Mouse (Mus musculus): Measurements from ENCODE around the gene Vdac2. TPM values are rescaled to one million over a fixed set of nuclear protein-coding genes. Genes with fewer than 3 reads are reported as not detected.

The Vdac2 gene
- polyA plus RNA-seq, 1 experiment from 2014 or later: 313 TPM

- Histone ChIP-seq H3K27ac (replicated peaks; ENCODE audit: low read depth, low read length) (no peak overlapping the region), H3K9ac (ENCODE audit: low read length) (no peak overlapping the region), H3K36me3 (ENCODE audit: control insufficient read depth, insufficient read depth, low read length) (no peaks in the 10 kb centered on the region; the same call in 1 of the 2 replicates), H3K4me2 (ENCODE audit: low read depth, severe bottlenecking) (no peak overlapping the region), H3K27me3 (ENCODE audit: control insufficient read depth, insufficient read depth, low read length) (no peaks in the 10 kb centered on the region), H3K4me1 (ENCODE audit: control insufficient read depth, insufficient read depth, low read length) (no peaks in the 10 kb centered on the region), H3K4me3 (ENCODE audit: low read depth, low read length) (no peak overlapping the region), H3K9me3 (ENCODE audit: control insufficient read depth, low read length) (no peaks in the 10 kb centered on the region)
- no peak for ATAC-seq (ENCODE audit: insufficient number of reproducible peaks, low FRiP score, low TSS enrichment, low read depth)
- DNase-seq (ENCODE audit: low spot score): no peak
- WGBS: 98% methylated on average over 4 of the region's 4 CpGs
These were observed 24.4 kb upstream of the Vdac2 start for GRCm38 (mm10) chr14:21800641-21801040.

GRCm38 (mm10) chr14:21801624-21802023 lies 23.4 kb upstream of the Vdac2 start:
- no peaks in the 10 kb centered on the region for H3K9me3 ChIP-seq (ENCODE audit: control insufficient read depth, low read length)
- H3K4me2 ChIP-seq (ENCODE audit: low read depth, severe bottlenecking): no peak overlapping the region
- H3K9ac ChIP-seq (ENCODE audit: low read length): no peak overlapping the region
- no peak for ATAC-seq (ENCODE audit: insufficient number of reproducible peaks, low FRiP score, low TSS enrichment, low read depth)
- DNase-seq (ENCODE audit: low spot score): no peak
- no peaks in the 10 kb centered on the region for H3K27me3 ChIP-seq (ENCODE audit: control insufficient read depth, insufficient read depth, low read length)
- no peak overlapping the region for H3K27ac ChIP-seq (replicated peaks; ENCODE audit: low read depth, low read length)
- WGBS: 87% methylated on average over 7 of the region's 7 CpGs
- no peaks in the 10 kb centered on the region for H3K4me1 ChIP-seq (ENCODE audit: control insufficient read depth, insufficient read depth, low read length)
- H3K4me3 ChIP-seq (ENCODE audit: low read depth, low read length): no peak overlapping the region
- H3K36me3 ChIP-seq (ENCODE audit: control insufficient read depth, insufficient read depth, low read length): no peaks in the 10 kb centered on the region; the same call in 1 of the 2 replicates

GRCm38 (mm10) chr14:21802543-21803206 lies 22.4 kb upstream of the Vdac2 start:
- no peaks in the 10 kb centered on the region for H3K9me3 ChIP-seq (ENCODE audit: control insufficient read depth, low read length)
- no peak for ATAC-seq (ENCODE audit: insufficient number of reproducible peaks, low FRiP score, low TSS enrichment, low read depth)
- 90% methylated on average over 6 of the region's 6 CpGs for WGBS
- no peaks in the 10 kb centered on the region for H3K4me1 ChIP-seq (ENCODE audit: control insufficient read depth, insufficient read depth, low read length)
- no peak overlapping the region for H3K4me2 ChIP-seq (ENCODE audit: low read depth, severe bottlenecking)
- no peak overlapping the region for H3K4me3 ChIP-seq (ENCODE audit: low read depth, low read length)
- no peaks in the 10 kb centered on the region for H3K27me3 ChIP-seq (ENCODE audit: control insufficient read depth, insufficient read depth, low read length)
- no peak overlapping the region for H3K9ac ChIP-seq (ENCODE audit: low read length)
- no peak overlapping the region for H3K27ac ChIP-seq (replicated peaks; ENCODE audit: low read depth, low read length)
- no peak for DNase-seq (ENCODE audit: low spot score)
- H3K36me3 ChIP-seq (ENCODE audit: control insufficient read depth, insufficient read depth, low read length): no peaks in the 10 kb centered on the region; the same call in 1 of the 2 replicates

GRCm38 (mm10) chr14:21806203-21806602 lies 18.8 kb upstream of the Vdac2 start:
- Histone ChIP-seq H3K27ac (replicated peaks; ENCODE audit: low read depth, low read length) (no peak overlapping the region), H3K9ac (ENCODE audit: low read length) (no peak overlapping the region), H3K4me2 (ENCODE audit: low read depth, severe bottlenecking) (no peak overlapping the region), H3K4me3 (ENCODE audit: low read depth, low read length) (no peak overlapping the region), H3K27me3 (ENCODE audit: control insufficient read depth, insufficient read depth, low read length) (no peaks in the 10 kb centered on the region), H3K4me1 (ENCODE audit: control insufficient read depth, insufficient read depth, low read length) (no peaks in the 10 kb centered on the region), H3K36me3 (ENCODE audit: control insufficient read depth, insufficient read depth, low read length) (no peaks in the 10 kb centered on the region; the same call in 1 of the 2 replicates), H3K9me3 (ENCODE audit: control insufficient read depth, low read length) (no peaks in the 10 kb centered on the region)
- 92% methylated on average over 2 of the region's 2 CpGs for WGBS
- DNase-seq (ENCODE audit: low spot score) (no peak), ATAC-seq (ENCODE audit: insufficient number of reproducible peaks, low FRiP score, low TSS enrichment, low read depth) (no peak)

GRCm38 (mm10) chr14:21806631-21807160 lies 18.3 kb upstream of the Vdac2 start:
- ATAC-seq (ENCODE audit: insufficient number of reproducible peaks, low FRiP score, low TSS enrichment, low read depth): no peak
- H3K27me3 ChIP-seq (ENCODE audit: control insufficient read depth, insufficient read depth, low read length): no peaks in the 10 kb centered on the region
- 85% methylated on average over 3 of the region's 3 CpGs for WGBS
- H3K9me3 ChIP-seq (ENCODE audit: control insufficient read depth, low read length): no peaks in the 10 kb centered on the region
- no peak overlapping the region for H3K4me3 ChIP-seq (ENCODE audit: low read depth, low read length)
- no peaks in the 10 kb centered on the region for H3K4me1 ChIP-seq (ENCODE audit: control insufficient read depth, insufficient read depth, low read length)
- no peaks in the 10 kb centered on the region; the same call in 1 of the 2 replicates for H3K36me3 ChIP-seq (ENCODE audit: control insufficient read depth, insufficient read depth, low read length)
- no peak overlapping the region for H3K9ac ChIP-seq (ENCODE audit: low read length)
- no peak overlapping the region for H3K27ac ChIP-seq (replicated peaks; ENCODE audit: low read depth, low read length)
- H3K4me2 ChIP-seq (ENCODE audit: low read depth, severe bottlenecking): no peak overlapping the region
- DNase-seq (ENCODE audit: low spot score): no peak

GRCm38 (mm10) chr14:21808208-21808922 lies 16.7 kb upstream of the Vdac2 start:
- Histone ChIP-seq H3K4me1 (ENCODE audit: control insufficient read depth, insufficient read depth, low read length) (no peaks in the 10 kb centered on the region), H3K27me3 (ENCODE audit: control insufficient read depth, insufficient read depth, low read length) (no peaks in the 10 kb centered on the region), H3K9ac (ENCODE audit: low read length) (no peak overlapping the region), H3K36me3 (ENCODE audit: control insufficient read depth, insufficient read depth, low read length) (no peaks in the 10 kb centered on the region), H3K9me3 (ENCODE audit: control insufficient read depth, low read length) (no peaks in the 10 kb centered on the region), H3K27ac (replicated peaks; ENCODE audit: low read depth, low read length) (no peak overlapping the region), H3K4me3 (ENCODE audit: low read depth, low read length) (no peak overlapping the region), H3K4me2 (ENCODE audit: low read depth, severe bottlenecking) (no peak overlapping the region)
- ATAC-seq (ENCODE audit: insufficient number of reproducible peaks, low FRiP score, low TSS enrichment, low read depth) (no peak), DNase-seq (ENCODE audit: low spot score) (no peak)
- 88% methylated on average over 8 of the region's 8 CpGs for WGBS

GRCm38 (mm10) chr14:21809418-21809817 lies 15.6 kb upstream of the Vdac2 start:
- Histone ChIP-seq H3K27me3 (ENCODE audit: control insufficient read depth, insufficient read depth, low read length) (no peaks in the 10 kb centered on the region), H3K9ac (ENCODE audit: low read length) (no peak overlapping the region), H3K4me2 (ENCODE audit: low read depth, severe bottlenecking) (no peak overlapping the region), H3K27ac (replicated peaks; ENCODE audit: low read depth, low read length) (no peak overlapping the region), H3K4me3 (ENCODE audit: low read depth, low read length) (no peak overlapping the region), H3K4me1 (ENCODE audit: control insufficient read depth, insufficient read depth, low read length) (no peaks in the 10 kb centered on the region), H3K9me3 (ENCODE audit: control insufficient read depth, low read length) (no peaks in the 10 kb centered on the region), H3K36me3 (ENCODE audit: control insufficient read depth, insufficient read depth, low read length) (no peaks in the 10 kb centered on the region)
- DNase-seq (ENCODE audit: low spot score): no peak
- WGBS: 96% methylated on average over 2 of the region's 2 CpGs
- ATAC-seq (ENCODE audit: insufficient number of reproducible peaks, low FRiP score, low TSS enrichment, low read depth): no peak

- H3K9ac ChIP-seq (ENCODE audit: low read length): no peak overlapping the region
- DNase-seq (ENCODE audit: low spot score): no peak
- no peak overlapping the region for H3K27ac ChIP-seq (replicated peaks; ENCODE audit: low read depth, low read length)
- H3K4me1 ChIP-seq (ENCODE audit: control insufficient read depth, insufficient read depth, low read length): no peaks in the 10 kb centered on the region
- no peaks in the 10 kb centered on the region for H3K9me3 ChIP-seq (ENCODE audit: control insufficient read depth, low read length)
- no peaks in the 10 kb centered on the region for H3K27me3 ChIP-seq (ENCODE audit: control insufficient read depth, insufficient read depth, low read length)
- no peak overlapping the region for H3K4me2 ChIP-seq (ENCODE audit: low read depth, severe bottlenecking)
- H3K36me3 ChIP-seq (ENCODE audit: control insufficient read depth, insufficient read depth, low read length): no peaks in the 10 kb centered on the region
- 87% methylated on average over 4 of the region's 4 CpGs for WGBS
- no peak overlapping the region for H3K4me3 ChIP-seq (ENCODE audit: low read depth, low read length)
- no peak for ATAC-seq (ENCODE audit: insufficient number of reproducible peaks, low FRiP score, low TSS enrichment, low read depth)
These were observed 13.7 kb upstream of the Vdac2 start for GRCm38 (mm10) chr14:21811301-21811700.
